In genomic region chr6:95300658-95301057, GRCm38 (mm10) we compare ENCODE assay signal across 20 mouse cellular contexts. TPM values are rescaled to one million over a fixed set of nuclear protein-coding genes. Genes with fewer than 3 reads are reported as not detected.
DNase-seq lines count a peak whose midpoint lies in the region; ATAC-seq lines count a peak whose summit lies in the region.
"Had no signal": no experiment of that assay in that cellular context is flagged by ENCODE, and none has a peak within 500 bp of the region (broad histone marks: within the 10 kb centered on the region; RNA-seq: fewer than 3 reads in every experiment).

No protein-coding gene starts in this region.

- 84% methylated on average over 2 of the region's 2 CpGs for WGBS in kidney, embryonic 15.5 days

- H3K27ac ChIP-seq in kidney, embryonic 15.5 days: no peak overlapping the region
- H3K27ac ChIP-seq: embryonic facial prominence, embryonic 15.5 days; forebrain, embryonic 13.5 days; gastrocnemius, adult 2 months; heart, embryonic 10.5 days; limb, embryonic 10.5 days; liver, embryonic 14.5 days had no signal

- no peak for ATAC-seq in kidney, embryonic 15.5 days (replicated peaks; ENCODE audit: low FRiP score)
- ATAC-seq: activated CD4-positive, CD25-positive, alpha-beta regulatory T cell, adult 4 months; forebrain, embryonic 13.5 days; midbrain, embryonic 16.5 days had no signal

- no peaks in the 10 kb centered on the region for H3K27me3 ChIP-seq in kidney, embryonic 15.5 days
- H3K27me3 ChIP-seq: embryonic facial prominence, embryonic 15.5 days; forebrain, embryonic 13.5 days had no signal

- DNase-seq in adrenal gland, adult 2 months: peak; percentile 3
- DNase-seq in adrenal gland, adult 18-20 months (ENCODE audit: low spot score in 2 of 2): no peak
- peak; percentile 11 for DNase-seq in kidney, adult 9 months
- DNase-seq in thymus, postnatal 4 days: peak; percentile 5
- no peak for DNase-seq in thymus, adult 18-20 months
- DNase-seq in yolk sac, embryonic 10.5 days (ENCODE audit: low spot score): no peak
- DNase-seq in left cerebral cortex, adult 9 months (ENCODE audit: low spot score in 2 of 2): no peak
- DNase-seq: gastrocnemius, adult 2 months had no signal

- no peaks in the 10 kb centered on the region for H3K9me3 ChIP-seq in kidney, embryonic 15.5 days (replicated peaks)
- H3K9me3 ChIP-seq: embryonic facial prominence, embryonic 15.5 days; forebrain, embryonic 13.5 days; G1E; heart, embryonic 10.5 days; limb, embryonic 10.5 days had no signal

- no peak overlapping the region for H3K4me3 ChIP-seq in kidney, embryonic 15.5 days (replicated peaks)
- H3K4me3 ChIP-seq: embryonic facial prominence, embryonic 15.5 days; forebrain, embryonic 13.5 days; gastrocnemius, adult 2 months; heart, embryonic 10.5 days; limb, embryonic 10.5 days had no signal

- H3K36me3 ChIP-seq in kidney, embryonic 15.5 days: no peaks in the 10 kb centered on the region
- H3K36me3 ChIP-seq: embryonic facial prominence, embryonic 15.5 days; G1E; heart, embryonic 10.5 days; limb, embryonic 10.5 days had no signal

- H3K4me2 ChIP-seq in kidney, embryonic 15.5 days: no peak overlapping the region
- H3K4me2 ChIP-seq: embryonic facial prominence, embryonic 15.5 days; forebrain, embryonic 13.5 days had no signal

- no peak overlapping the region for H3K9ac ChIP-seq in kidney, embryonic 15.5 days
- H3K9ac ChIP-seq: embryonic facial prominence, embryonic 15.5 days; forebrain, embryonic 13.5 days; liver, embryonic 14.5 days had no signal

- H3K4me1 ChIP-seq in kidney, embryonic 15.5 days: no peaks in the 10 kb centered on the region
- H3K4me1 ChIP-seq: embryonic facial prominence, embryonic 15.5 days; forebrain, embryonic 13.5 days; heart, embryonic 10.5 days; limb, embryonic 10.5 days had no signal

RNA-seq across cellular contexts. Expression of gene Gm10234, which starts 21.3 kb away (rescaled TPM):
- total RNA-seq in adrenal gland, adult 2 months (2021): not detected
- not detected in 2 replicates for polyA plus RNA-seq in adrenal gland, adult 2 months (2012; rRNA removed)
- not detected for total RNA-seq in adrenal gland, adult 18-20 months (2021)
- not detected in 2 replicates for polyA plus RNA-seq in kidney, embryonic 15.5 days (2015; fragmentation: Nextera tagmentation; extraction: Ambion mirVana)
- total RNA-seq: G1E; gastrocnemius, adult 2 months; heart, postnatal 25 days; megakaryocyte, adult 5-6 weeks had no signal
- polyA plus RNA-seq: activated CD4-positive, CD25-positive, alpha-beta regulatory T cell, adult 4 months; embryonic facial prominence, embryonic 15.5 days; forebrain, embryonic 13.5 days; G1E; heart, embryonic 10.5 days; limb, embryonic 10.5 days; liver, embryonic 14.5 days; midbrain, embryonic 16.5 days; neural tube, embryonic 11.5 days had no signal

Comparison
In these comparisons a context has a peak if more than half of its experiments do, and no peak if none do; other contexts are left out.
1. DNase-seq: peak in adrenal gland, adult 2 months (single experiment), kidney, adult 9 months (single experiment) and thymus, postnatal 4 days (single experiment); none in adrenal gland, adult 18-20 months (0 of 2), thymus, adult 18-20 months (0 of 2), yolk sac, embryonic 10.5 days (single experiment) and left cerebral cortex, adult 9 months (0 of 2).